Mouse (Mus musculus) intestine, embryonic 16.5 days (tissue): Measurements from ENCODE around the gene Bcdin3d. TPM values are rescaled to one million over a fixed set of nuclear protein-coding genes. Genes with fewer than 3 reads are reported as not detected.
A peak's percentile ranks its signal among the peaks of the same experiment; 100 is the strongest.

Source experiments
- ATAC-seq: fragments of 200-750 bp; cut with Nextera tagmentation; 2 replicates; pipeline ENCODE4 v1.8.0; 2017; ENCODE audit warnings: moderate TSS enrichment, moderate library complexity
- H3K27ac ChIP-seq: fragments of 300-500 bp; sonication (generic); 2 replicates; pipeline ENCODE4 v1.5.1; 2014; ENCODE audit warnings: mild to moderate bottlenecking, low read length
- H3K27me3 ChIP-seq: fragments of 300-500 bp; sonication (generic); replicated peaks from 2 replicates; pipeline ENCODE4 v1.6.1; 2014; ENCODE audit warnings: low read length, control low read depth, mixed read lengths; ENCODE audit not compliant: control insufficient read depth, insufficient read depth
- H3K36me3 ChIP-seq: fragments of 300-500 bp; sonication (generic); 2 replicates; pipeline ENCODE4 v1.6.1; 2014; ENCODE audit warnings: low read length, control low read depth; ENCODE audit not compliant: control insufficient read depth, insufficient read depth
- H3K4me1 ChIP-seq: fragments of 300-500 bp; sonication (generic); 2 replicates; pipeline ENCODE4 v1.6.1; 2014; ENCODE audit warnings: low read length, control low read depth, mixed read lengths; ENCODE audit not compliant: control insufficient read depth, insufficient read depth
- H3K4me2 ChIP-seq: fragments of 300-500 bp; sonication (generic); 2 replicates; pipeline ENCODE4 v1.6.1; 2014; ENCODE audit warnings: low read depth, low read length, control low read depth
- H3K4me3 ChIP-seq: fragments of 300-500 bp; sonication (generic); 2 replicates; pipeline ENCODE4 v1.5.1; 2014; ENCODE audit warnings: mild to moderate bottlenecking, low read length
- H3K9ac ChIP-seq: fragments of 300-500 bp; sonication (generic); 2 replicates; pipeline ENCODE4 v1.6.1; 2014; ENCODE audit warnings: low read depth, low read length
- H3K9me3 ChIP-seq: fragments of 300-500 bp; sonication (generic); 2 replicates; pipeline ENCODE4 v1.6.1; 2016; ENCODE audit warnings: low read length, control low read depth; ENCODE audit not compliant: control insufficient read depth
- WGBS: fragments of 180-500 bp; shearing (Covaris S2); extraction: QIAGEN DNeasy Blood & Tissue Kit; methylation state at CpG from one replicate; pipeline ENCODE4 v1.1.7; 2014; 5-methylcytosine and 5-hydroxymethylcytosine counted together
- polyA plus RNA-seq: library from polyadenylated mRNA; unstranded; fragments of >200 nt; fragmentation: Nextera tagmentation; extraction: Ambion mirVana; gene quantifications from 2 replicates; pipeline ENCODE4 v1.2.1, GENCODE M21; 2015

Bcdin3d gene
- polyA plus RNA-seq, 1 experiment from 2014 or later = 14.3 TPM

DNA sequence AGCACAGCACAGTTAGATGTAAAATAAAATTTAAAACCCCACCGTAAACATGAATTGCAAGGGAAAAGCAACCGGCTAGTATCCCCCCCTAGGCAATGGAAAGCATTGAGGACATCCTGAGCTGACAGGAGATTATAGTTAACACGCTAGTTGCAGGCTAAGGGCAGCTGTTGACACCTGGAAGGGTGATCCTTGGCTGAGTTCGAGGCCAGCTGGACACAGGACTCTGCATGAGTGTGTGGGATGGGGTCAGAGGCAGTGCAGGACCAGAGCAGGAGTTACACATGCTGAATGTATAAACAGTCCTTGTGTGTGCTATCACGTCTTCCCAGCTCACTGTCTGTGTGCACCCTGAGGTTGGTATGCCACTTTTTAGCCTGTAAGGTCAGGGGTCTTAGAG lies 28.7 kb upstream of the Bcdin3d start:
- H3K27ac ChIP-seq = no peak overlapping the region; the same call in 1 of the 2 replicates
- H3K9ac ChIP-seq = no peak overlapping the region
- no peak for ATAC-seq
- H3K27me3 ChIP-seq = no peaks in the 10 kb centered on the region
- no peak overlapping the region for H3K4me2 ChIP-seq
- peaks cover 23% of the 10 kb centered on the region for H3K4me1 ChIP-seq
- H3K9me3 ChIP-seq = no peaks in the 10 kb centered on the region
- no peak overlapping the region for H3K4me3 ChIP-seq
- H3K36me3 ChIP-seq = no peaks in the 10 kb centered on the region
- 59% methylated on average over 5 of the region's 5 CpGs for WGBS

DNA sequence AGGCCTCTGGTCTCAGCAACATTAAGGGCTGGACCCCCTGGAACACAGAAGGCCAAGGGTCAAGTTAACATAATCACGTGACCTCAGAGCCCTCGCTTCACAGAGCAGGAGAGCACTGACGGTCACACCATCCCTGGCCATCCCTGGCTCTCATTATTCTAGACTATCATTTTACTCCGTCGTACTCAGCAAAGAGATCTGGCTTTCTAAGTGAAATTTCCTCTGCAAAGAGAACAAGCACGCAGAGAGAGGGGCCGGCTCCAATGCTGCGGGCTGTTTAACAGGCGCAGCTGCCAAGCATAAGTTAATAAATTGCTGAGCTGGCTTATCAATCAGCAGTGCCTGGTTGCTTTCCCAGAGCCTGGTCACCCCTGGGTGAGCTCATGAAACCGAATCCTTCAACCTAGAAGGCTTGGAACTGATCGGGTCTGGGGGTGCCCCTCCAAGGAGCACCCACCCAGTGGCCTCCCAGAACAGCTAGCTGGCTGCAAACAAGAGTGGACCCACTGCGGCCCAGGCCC lies 27.8 kb upstream of the Bcdin3d start:
- ATAC-seq = no peak
- Histone ChIP-seq H3K27me3 (no peaks in the 10 kb centered on the region), H3K36me3 (no peaks in the 10 kb centered on the region), H3K4me2 (no peak overlapping the region), H3K4me3 (no peak overlapping the region), H3K9ac (0 out of 2 replicates have a peak overlapping the region, but pooled peaks have one; percentile 3), H3K27ac (peak overlapping the region; percentile 66), H3K4me1 (peaks cover 27% of the 10 kb centered on the region), H3K9me3 (no peaks in the 10 kb centered on the region)
- 30% methylated on average over 12 of the region's 12 CpGs for WGBS

DNA sequence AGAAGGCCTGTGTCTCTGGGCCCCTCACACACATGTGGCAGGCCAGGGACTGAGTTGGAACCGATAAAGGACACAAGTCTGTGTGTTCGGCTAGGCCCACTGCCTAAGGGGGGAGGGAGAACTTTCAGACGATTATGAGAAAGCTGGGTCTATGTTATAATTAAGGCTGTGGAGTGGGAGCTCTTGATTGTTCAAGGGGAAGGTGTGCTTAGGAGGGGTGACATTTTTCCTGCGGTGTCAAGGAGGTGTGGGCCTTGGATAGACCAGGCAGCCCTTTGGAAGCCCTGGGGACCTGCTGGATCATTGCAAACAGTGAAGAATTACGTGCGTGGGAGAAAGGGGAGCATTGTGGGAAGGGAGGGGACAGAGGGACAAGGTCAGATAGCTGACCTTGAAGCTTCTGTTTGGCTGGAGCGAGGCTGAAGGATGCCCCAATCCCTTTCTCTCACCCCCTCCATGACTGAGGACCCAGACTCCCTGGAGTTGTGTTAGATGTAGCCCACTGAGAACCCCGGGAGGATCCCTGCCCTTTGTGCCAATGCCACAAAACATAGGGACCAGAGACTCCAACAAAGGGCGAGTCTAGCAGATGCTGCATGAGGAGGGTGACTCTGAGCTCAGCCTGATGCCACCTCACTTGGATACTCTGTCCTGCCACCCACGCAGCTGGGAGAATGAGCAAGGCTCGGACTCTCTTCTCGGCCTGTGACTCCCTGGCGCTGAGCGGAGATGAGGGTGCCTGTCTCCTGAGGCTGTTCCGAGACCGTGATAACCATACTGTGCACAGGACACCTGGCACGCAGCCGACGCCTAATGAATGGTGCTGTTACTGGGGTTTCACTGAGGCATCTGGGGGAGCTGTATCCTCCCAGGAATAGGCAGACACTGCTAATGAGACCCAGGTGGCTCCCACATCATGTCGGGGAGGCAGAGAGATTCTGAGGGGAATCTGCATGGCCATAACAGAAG lies 27.0 kb upstream of the Bcdin3d start:
- no peak for ATAC-seq
- Histone ChIP-seq H3K4me1 (peaks cover 30% of the 10 kb centered on the region), H3K27ac (peak overlapping the region; percentile 66), H3K9ac (0 out of 2 replicates have a peak overlapping the region, but pooled peaks have one; percentile 3), H3K4me3 (no peak overlapping the region), H3K36me3 (no peaks in the 10 kb centered on the region), H3K4me2 (no peak overlapping the region), H3K9me3 (no peaks in the 10 kb centered on the region), H3K27me3 (no peaks in the 10 kb centered on the region)
- WGBS = 73% methylated on average over 20 of the region's 20 CpGs

DNA sequence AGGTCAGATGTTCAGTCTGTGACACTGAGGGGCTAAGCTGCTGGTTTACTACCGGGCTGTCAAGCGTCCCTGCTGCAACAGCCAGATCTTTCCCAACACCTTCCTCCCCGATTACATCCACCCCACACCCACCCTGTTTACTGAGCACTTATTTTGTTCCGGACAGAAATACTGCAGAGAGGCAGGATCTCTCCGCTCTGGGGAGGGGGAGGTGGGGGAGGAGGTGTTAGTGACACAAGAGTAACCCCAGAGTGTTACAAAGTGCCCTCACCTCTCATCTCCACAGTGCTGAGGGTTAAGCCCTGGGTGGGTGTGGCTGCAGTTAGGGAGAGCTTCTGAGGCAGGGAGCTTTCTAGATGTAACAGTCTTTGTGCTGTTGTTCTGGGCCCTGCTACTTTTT lies 25.8 kb upstream of the Bcdin3d start:
- no peaks in the 10 kb centered on the region for H3K36me3 ChIP-seq
- H3K4me3 ChIP-seq = no peak overlapping the region
- no peak overlapping the region for H3K4me2 ChIP-seq
- no peak overlapping the region for H3K9ac ChIP-seq
- ATAC-seq = no peak
- H3K9me3 ChIP-seq = no peaks in the 10 kb centered on the region
- H3K27me3 ChIP-seq = no peaks in the 10 kb centered on the region
- WGBS = 49% methylated on average over 5 of the region's 5 CpGs
- peaks cover 29% of the 10 kb centered on the region for H3K4me1 ChIP-seq
- H3K27ac ChIP-seq = no peak overlapping the region

DNA sequence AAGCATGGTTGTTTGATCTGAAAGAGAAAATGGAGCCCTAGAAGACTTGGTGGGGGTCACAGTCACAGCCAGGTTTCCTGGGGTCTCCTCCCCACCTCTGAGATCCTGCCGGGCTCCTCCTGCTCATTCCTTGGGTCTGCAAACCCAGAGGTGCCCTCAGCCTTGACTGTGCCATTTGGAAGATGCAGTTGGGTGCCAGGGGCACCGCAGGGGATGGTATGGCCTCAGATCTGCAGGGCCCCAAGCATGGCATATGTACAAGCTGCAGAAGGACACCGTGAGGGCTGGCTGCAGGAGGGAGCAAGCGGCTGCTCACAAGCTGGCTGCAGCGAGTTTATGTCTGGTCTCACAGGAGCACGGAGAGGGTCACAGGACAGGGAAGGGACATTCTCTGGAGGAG lies 25.2 kb upstream of the Bcdin3d start:
- no peak overlapping the region for H3K27ac ChIP-seq

DNA sequence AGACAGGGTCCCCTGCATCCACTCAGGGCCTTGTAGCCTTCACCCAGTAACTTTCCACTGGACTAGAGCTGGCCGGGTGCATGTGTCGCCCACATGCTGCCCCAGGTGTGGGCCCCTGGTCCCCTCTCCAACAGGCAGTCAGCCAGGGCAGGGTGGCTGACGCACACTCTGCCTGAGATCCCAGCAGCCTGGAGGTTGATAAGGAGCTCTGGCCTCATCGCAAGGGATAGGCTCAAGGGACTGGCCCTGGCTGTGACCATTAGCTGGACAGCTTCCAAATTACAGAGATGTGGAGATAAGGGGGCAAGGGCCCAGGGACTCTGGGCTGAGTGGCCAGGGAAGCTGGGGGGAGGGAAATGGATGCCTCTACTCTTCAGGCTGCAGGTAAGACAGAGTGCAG lies 24.3 kb upstream of the Bcdin3d start:
- H3K9ac ChIP-seq = no peak overlapping the region
- peak; percentile 62 for ATAC-seq
- H3K27ac ChIP-seq = no peak overlapping the region
- 38% methylated on average over 4 of the region's 4 CpGs for WGBS
- H3K9me3 ChIP-seq = no peaks in the 10 kb centered on the region
- H3K4me3 ChIP-seq = no peak overlapping the region
- peaks cover 26% of the 10 kb centered on the region for H3K4me1 ChIP-seq
- no peak overlapping the region for H3K4me2 ChIP-seq
- H3K27me3 ChIP-seq = no peaks in the 10 kb centered on the region
- H3K36me3 ChIP-seq = no peaks in the 10 kb centered on the region

More for the DNA sequence above, 25.2 kb upstream of the Bcdin3d start:
- no peak for ATAC-seq
- no peak overlapping the region for H3K9ac ChIP-seq
- no peak overlapping the region for H3K4me3 ChIP-seq
- no peak overlapping the region for H3K4me2 ChIP-seq
- no peaks in the 10 kb centered on the region for H3K9me3 ChIP-seq
- no peaks in the 10 kb centered on the region for H3K27me3 ChIP-seq
- peaks cover 26% of the 10 kb centered on the region for H3K4me1 ChIP-seq
- H3K36me3 ChIP-seq = no peaks in the 10 kb centered on the region
- 49% methylated on average over 6 of the region's 6 CpGs for WGBS

DNA sequence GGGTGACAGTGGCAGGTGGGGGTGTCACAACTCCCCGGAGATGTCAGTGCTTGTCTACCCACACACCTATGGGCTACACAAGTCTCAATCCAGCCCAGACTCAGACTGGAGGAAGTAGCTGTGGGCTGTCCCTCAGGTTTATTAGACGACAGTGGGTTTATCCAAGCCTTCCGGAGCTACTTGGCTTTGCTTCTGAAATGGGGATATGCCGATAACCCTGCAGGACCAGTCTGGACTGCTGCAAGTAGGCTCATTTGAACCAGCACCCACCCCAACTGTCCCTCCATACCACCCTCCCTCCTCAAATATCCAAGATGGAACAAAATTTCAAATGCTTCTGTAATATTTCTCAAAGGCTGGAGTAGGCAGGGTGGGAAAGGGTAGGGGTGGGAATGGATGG lies 23.8 kb upstream of the Bcdin3d start:
- Histone ChIP-seq H3K4me2 (no peak overlapping the region), H3K27me3 (no peaks in the 10 kb centered on the region), H3K36me3 (no peaks in the 10 kb centered on the region), H3K4me1 (peaks cover 26% of the 10 kb centered on the region), H3K9me3 (no peaks in the 10 kb centered on the region), H3K9ac (no peak overlapping the region), H3K4me3 (no peak overlapping the region), H3K27ac (no peak overlapping the region)
- ATAC-seq = no peak
- 77% methylated on average over 4 of the region's 4 CpGs for WGBS

DNA sequence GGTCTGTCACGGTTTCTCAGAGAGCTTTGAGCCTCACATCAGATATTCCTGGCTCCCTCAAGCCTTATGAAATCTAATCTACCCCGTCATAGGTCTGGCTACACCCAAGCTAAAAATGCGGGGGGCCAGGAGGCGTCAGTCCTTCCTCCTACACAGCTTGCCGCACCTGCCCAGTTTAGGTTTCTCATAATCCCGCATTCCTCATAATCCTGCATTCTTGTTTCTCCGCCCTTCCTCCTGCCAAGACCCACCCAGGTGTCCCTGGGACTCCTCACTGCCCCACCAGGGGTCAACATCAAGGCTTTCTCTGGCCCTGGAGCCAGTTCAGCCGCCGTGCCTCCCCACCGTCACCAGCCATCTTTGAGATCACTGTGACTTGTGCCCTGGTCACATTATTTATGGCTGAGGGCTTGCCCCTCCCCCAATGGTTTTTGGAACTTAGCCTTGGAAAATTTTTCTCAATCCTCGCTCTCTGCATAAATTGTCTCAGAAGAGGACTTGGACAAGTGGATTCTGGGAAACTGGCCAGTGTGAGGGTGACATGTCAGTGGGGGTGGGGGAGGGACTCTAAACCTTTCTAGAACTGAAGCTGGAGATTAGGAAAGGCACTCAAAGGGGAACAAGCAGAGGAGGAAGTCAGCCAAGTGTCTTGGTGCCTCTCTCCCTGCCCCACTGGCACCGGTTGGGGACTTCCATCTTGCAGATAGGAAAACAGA lies 23.2 kb upstream of the Bcdin3d start:
- H3K27me3 ChIP-seq = no peaks in the 10 kb centered on the region
- no peak overlapping the region for H3K4me3 ChIP-seq
- ATAC-seq = no peak
- peaks cover 26% of the 10 kb centered on the region for H3K4me1 ChIP-seq
- H3K9me3 ChIP-seq = no peaks in the 10 kb centered on the region
- no peak overlapping the region for H3K27ac ChIP-seq
- H3K9ac ChIP-seq = no peak overlapping the region
- no peaks in the 10 kb centered on the region for H3K36me3 ChIP-seq
- 43% methylated on average over 12 of the region's 12 CpGs for WGBS
- no peak overlapping the region for H3K4me2 ChIP-seq

DNA sequence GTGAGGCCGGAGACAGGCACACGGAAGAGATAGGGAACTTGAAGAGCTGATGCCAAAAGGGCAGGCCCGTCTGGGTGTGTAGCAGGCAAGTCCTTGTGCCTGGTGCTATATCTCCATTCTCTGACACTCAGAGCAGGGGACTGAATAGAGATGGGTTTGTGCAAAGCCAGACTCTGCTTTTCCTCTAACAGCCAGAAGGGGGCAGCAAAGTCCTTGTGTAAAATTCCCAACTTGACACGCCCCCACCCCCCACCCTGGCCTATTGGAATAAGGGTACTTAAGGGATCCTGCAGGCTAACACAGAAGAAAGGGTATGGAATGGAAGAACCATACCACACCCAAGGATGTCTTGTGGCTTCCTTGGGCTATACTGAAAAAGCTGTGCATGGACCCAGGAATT lies 22.5 kb upstream of the Bcdin3d start:
- Histone ChIP-seq H3K27me3 (no peaks in the 10 kb centered on the region), H3K9ac (no peak overlapping the region), H3K4me2 (no peak overlapping the region), H3K36me3 (no peaks in the 10 kb centered on the region), H3K27ac (no peak overlapping the region), H3K9me3 (no peaks in the 10 kb centered on the region), H3K4me1 (peaks cover 19% of the 10 kb centered on the region), H3K4me3 (no peak overlapping the region)
- peak; percentile 27; the same call in 1 of the 2 replicates for ATAC-seq
- WGBS = 12% methylated on average over 4 of the region's 4 CpGs
